Mouse (Mus musculus): ENCODE measurements around the gene Plxdc1.

- TF ChIP-seq CTCF (IDR thresholded peaks at IDR 0.05; ENCODE audit: insufficient read depth, low read depth, low read length) (no peak), POLR2A (IDR thresholded peaks at IDR 0.05; ENCODE audit: insufficient read depth, low read depth, low read length) (no peak)
These were observed 3.5 kb downstream of the Plxdc1 start for GRCm38 (mm10) chr11:97982721-97983120.
